Mouse (Mus musculus) splenic B cell, adult 2 months (primary cell): ENCODE measurements at regions not wholly inside any gene's neighbourhood (a gene's known extent, or its start where the extent isn't known, plus 50 kb on each side); places are given as distances from the start of the nearest gene placed in this dataset.

Source experiments
- DNase-seq: peaks from one replicate; pipeline ENCODE4 v3.0.0-alpha.2; 2011; ENCODE audit warnings: low read depth, low spot score
- H3K27me3 ChIP-seq: 2 replicates; pipeline ENCODE4 v1.6.1; 2012; ENCODE audit warnings: mild to moderate bottlenecking, low read length, moderate library complexity, mixed read lengths; ENCODE audit not compliant: control insufficient read depth, poor library complexity, insufficient read depth, severe bottlenecking
- H3K36me3 ChIP-seq: 2 replicates; pipeline ENCODE4 v1.6.1; 2012; ENCODE audit warnings: mild to moderate bottlenecking, low read length, moderate library complexity, mixed read lengths; ENCODE audit not compliant: control insufficient read depth, poor library complexity, insufficient read depth, severe bottlenecking

DNA sequence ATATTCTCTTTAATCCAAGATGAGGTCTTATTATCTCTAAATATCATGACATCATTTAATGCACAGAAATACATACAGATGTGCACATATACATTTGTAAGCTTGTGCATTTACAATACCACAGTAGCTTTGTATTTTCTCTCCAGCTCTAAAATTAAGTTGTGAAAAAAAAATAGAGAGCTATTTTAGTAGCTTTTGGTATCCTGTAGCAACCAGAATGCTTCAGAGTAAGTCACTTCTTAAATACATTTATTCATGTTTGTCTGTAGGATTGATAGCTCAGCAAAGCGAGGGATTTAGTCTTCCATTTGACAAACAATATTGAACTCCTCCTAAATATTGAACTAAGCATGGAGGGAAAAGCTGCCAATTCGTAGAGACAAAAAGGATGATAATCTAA is 286.4 kb upstream of the C030005K15Rik start:
- no peak for DNase-seq
- no peaks in the 10 kb centered on the region for H3K36me3 ChIP-seq
- H3K27me3 ChIP-seq: no peaks in the 10 kb centered on the region

DNA sequence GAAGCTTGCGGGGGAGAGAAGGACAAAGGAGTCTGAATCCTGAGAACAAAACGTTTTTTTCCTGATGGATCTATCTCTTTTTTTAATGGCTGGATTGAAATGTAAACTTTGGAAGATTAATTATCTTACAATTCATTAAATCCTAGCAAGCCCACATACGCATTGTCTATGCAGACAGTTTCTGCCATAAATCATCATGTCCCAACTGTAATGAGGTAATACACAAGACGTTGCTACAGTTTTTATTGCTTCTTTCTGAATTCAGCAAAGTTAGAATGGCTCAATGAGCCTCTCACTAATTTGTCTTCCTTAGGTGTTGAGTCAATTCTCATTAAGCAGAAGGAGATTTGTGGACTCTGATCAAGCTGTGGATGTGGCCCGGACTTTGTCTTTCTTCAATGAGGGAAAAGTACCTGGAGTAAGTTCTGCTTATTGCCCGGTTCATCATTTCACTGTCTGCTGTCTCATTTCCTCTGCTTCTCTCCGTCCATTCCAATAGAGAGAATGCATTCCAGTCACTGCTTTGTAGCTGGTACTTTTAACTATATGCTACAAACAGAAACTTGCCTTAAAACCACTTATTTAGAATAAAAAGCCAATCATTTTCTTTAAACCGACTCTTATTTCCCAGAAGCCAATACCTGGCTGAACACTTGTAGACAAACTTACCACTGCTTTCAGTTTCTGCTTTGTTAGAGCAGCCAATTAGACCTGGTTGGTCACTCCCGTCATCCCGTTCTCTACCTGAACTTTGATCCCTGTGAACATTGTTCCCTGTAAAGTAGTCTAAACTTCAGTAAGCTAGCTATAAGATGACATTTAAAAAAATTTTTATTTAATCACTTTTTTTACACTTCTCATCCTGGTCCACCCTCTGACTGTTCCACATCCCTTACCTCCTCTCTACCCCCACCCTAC is 288.7 kb upstream of the C030005K15Rik start:
- DNase-seq: no peak
- H3K27me3 ChIP-seq: no peaks in the 10 kb centered on the region
- H3K36me3 ChIP-seq: no peaks in the 10 kb centered on the region

DNA sequence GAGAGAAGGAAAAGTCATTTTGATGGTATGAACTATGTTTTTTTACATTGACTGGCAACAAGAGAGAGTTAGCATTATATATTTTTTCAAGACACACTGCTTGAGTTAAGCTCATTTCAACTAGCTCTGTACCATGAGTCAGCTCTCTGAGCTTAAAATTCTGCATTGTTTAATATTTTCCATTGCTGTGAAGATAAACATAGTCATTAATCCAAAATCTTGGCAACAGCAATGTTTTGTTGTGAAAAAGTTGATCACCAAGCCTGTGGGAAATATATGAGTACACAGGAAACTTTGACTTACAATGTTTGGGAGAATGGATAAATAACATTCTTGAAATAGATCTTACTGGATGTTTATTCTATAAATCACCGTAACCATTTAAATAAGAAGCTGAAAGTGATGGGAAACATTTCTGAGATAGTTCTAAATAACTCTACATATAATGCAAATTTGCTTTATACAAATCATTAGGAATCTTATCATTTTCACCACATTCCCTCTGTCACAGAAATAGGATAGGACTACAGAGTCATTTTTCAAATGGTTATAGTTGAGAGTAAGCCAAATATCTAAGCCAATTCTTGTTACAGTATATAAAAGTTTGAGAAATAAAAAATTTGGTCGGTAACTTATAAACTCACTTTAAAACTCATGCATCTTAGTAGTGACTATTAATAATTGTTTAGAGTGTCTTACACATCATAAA is 290.2 kb upstream of the C030005K15Rik start:
- no peak for DNase-seq
- no peaks in the 10 kb centered on the region for H3K36me3 ChIP-seq
- no peaks in the 10 kb centered on the region for H3K27me3 ChIP-seq

DNA sequence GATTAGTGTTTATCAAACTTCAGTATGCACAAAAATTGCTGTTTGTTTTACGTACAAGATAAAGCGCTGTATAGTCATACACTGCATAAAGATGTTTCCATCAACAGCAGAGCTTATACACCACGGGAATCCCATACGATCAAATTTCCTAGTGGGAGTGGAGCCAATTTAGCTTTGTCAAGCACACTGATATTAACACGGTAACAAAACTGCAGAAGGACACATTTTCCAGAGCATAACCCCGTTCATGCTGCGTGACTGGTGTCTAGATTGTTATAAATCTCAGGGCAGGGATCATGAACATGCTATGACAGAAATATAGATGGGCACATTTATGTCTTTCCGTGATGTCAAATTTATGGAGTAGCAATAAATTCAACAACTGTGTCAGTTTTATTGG is 302.6 kb upstream of the C030005K15Rik start:
- Histone ChIP-seq H3K27me3 (no peaks in the 10 kb centered on the region), H3K36me3 (no peaks in the 10 kb centered on the region)
- DNase-seq: no peak

DNA sequence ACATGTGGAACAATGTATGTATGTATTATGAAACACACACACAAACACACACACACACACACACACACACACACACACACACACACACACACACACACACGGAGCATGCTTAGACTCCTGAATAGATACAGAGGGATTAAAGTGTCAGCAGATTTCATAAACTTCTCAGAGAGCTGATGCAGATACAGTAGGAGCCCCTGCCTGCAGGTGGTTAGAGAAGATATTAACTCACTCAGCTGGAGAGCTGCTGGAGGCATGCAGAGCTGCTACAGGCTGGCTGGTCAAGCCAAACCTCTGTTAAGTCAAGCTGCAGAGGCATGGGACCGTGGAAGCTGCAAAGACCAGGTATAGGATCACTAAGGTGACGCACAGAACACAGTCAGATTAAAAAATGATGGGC is 303.1 kb upstream of the C030005K15Rik start:
- no peaks in the 10 kb centered on the region for H3K27me3 ChIP-seq
- no peak for DNase-seq
- no peaks in the 10 kb centered on the region for H3K36me3 ChIP-seq

DNA sequence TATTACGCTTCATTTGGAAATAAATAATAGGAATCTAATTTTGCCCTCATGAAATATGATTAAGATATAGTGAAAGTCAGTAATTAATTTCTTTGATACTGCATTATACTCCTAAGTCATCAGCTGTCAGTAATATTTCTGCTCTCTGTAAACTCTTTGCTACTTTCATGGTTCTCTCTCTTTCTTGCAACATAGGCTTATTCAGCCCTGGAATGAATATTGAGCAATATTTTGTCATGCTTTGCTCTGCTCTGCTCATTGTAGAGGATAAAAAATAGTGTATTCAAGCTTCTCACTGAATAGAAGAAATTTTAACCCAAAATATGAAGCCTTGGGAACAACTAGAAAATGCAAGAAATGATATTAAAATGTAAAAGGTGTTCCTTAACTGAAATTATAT is 306.1 kb upstream of the C030005K15Rik start:
- no peaks in the 10 kb centered on the region for H3K27me3 ChIP-seq
- DNase-seq: no peak
- H3K36me3 ChIP-seq: no peaks in the 10 kb centered on the region

DNA sequence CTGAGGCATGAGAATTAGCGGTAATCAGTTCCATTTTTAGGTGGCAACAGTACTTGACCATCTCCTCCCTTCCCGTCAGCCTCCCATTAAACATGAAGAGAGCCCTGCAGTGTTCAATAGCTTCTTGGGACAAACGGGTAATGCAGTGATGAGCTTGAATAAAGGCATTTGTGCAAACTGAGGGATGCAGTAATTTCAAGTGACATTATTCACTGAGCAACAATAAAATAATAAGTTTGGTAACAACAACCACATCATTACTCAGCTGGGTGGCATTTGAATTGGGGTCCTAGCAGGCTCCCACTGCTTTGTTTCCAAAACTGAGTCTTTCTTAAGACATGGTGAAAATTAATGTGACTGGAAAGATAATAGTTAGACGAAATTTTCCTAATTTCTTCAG is 315.2 kb upstream of the C030005K15Rik start:
- DNase-seq: no peak
- Histone ChIP-seq H3K36me3 (no peaks in the 10 kb centered on the region), H3K27me3 (no peaks in the 10 kb centered on the region)

DNA sequence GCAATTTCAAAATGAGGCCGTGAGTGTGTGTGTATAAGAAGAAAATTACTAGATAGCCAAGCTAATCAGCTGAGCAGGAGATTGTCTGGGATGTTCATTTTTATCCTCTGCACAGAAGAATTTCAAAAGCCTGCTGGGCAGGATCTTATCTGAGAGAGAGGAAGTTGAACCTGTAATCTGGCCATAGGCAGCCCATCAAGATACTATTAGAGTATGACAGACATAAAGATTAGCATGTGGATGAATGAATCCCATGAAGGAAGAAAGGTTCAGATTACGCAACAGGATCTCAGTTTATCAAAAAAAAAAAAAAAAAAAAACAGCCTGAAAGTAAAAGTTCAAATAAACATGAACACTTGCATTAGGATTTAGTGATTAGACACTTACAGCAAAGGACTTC is 317.3 kb upstream of the C030005K15Rik start:
- no peak for DNase-seq
- Histone ChIP-seq H3K36me3 (no peaks in the 10 kb centered on the region), H3K27me3 (no peaks in the 10 kb centered on the region)

DNA sequence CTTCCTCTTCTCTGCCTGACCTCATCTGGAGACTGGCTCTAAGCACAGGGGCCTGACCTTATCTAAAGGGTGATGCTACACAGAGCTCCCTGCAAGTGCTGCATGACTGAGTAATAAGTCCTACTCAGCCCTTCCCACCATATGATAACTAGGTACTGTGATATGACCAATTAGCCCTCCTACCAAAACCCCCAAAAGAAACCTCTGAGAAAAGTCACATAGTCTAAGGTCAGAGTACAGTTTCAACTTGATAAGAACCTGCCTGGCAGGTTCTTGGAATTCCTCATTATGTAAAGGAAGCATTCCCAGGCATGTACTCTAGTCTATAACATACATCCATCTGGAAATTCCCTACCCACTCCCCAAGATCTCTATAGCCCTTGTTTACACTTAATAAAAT is 318.0 kb upstream of the C030005K15Rik start:
- H3K27me3 ChIP-seq: no peaks in the 10 kb centered on the region
- no peak for DNase-seq
- no peaks in the 10 kb centered on the region for H3K36me3 ChIP-seq

DNA sequence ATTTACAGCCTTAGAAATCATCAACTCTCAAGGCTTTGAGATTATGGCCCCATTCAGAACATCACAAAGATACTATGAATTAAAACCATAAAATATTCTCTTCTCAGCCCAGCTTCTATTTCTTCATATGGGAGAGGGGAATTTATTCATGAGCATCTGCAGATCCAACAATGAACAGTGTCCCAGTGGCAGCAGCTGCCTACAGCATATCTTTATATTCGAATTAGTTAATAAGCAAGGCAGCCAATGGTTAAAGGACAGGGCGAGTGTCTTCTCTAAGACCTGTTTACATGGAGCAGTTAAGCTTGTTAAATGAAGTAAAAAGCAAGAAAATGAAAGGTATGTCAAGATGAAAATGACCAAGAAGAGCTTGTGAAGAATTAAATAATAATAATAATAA is 346.9 kb upstream of the C030005K15Rik start:
- no peaks in the 10 kb centered on the region for H3K36me3 ChIP-seq
- no peaks in the 10 kb centered on the region for H3K27me3 ChIP-seq
- DNase-seq: no peak

DNA sequence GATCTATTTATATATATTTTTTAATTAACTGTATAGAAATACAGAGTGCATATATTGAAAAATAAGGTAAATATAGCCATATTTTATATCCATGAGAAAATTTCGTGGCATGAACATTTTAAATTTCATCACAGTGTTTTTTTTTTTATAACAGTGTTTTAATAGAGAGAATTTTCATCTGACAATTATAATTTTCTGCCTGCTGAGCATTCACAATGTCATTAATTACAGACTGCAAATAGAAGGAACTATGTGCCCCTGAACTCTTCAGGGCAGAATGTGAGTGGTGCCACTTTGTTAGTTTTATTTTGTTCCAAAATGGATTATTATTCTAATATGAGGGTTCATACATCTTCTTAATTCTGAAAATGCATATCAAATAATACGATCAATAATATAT is 358.3 kb upstream of the C030005K15Rik start:
- no peaks in the 10 kb centered on the region for H3K27me3 ChIP-seq
- DNase-seq: no peak
- H3K36me3 ChIP-seq: no peaks in the 10 kb centered on the region

DNA sequence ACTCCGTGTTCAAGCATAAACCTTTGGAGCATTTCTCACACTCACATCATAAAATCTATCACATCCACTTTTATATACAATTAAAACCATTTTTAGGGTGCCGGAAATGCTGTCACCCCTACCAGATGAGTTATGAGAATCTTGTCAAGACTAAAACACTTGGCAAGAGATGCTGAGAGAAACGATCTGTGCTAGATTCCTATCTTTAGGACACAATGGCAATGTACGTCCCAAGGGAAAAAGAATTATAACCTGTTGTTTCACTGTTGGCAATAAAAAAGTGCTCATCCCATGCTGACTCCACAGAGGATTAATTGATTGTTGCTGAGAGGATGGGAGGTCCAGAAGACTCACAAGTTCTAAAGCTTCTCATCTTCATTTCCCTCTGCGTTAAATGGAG is 389.7 kb upstream of the C030005K15Rik start:
- no peaks in the 10 kb centered on the region for H3K36me3 ChIP-seq
- no peak for DNase-seq
- no peaks in the 10 kb centered on the region for H3K27me3 ChIP-seq

DNA sequence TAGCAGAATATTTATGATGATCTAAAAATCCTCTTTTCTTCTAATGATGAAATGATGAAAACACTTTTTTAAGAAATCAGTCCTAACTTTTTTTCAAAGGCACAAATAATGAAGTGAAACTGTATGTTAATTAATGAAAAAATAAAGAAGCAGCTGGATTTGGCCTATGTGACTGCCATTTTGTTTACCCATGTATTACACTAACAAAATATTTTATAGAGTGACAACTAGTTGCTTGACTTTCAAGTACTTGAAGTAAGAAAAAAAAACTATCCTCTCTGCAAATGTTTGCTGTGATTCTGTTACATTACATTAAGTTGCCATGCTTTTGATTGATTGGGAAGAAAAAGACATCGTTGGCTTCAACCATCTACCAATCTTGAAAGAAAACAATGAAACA is 399.2 kb upstream of the C030005K15Rik start:
- no peaks in the 10 kb centered on the region for H3K27me3 ChIP-seq
- DNase-seq: no peak
- H3K36me3 ChIP-seq: no peaks in the 10 kb centered on the region

DNA sequence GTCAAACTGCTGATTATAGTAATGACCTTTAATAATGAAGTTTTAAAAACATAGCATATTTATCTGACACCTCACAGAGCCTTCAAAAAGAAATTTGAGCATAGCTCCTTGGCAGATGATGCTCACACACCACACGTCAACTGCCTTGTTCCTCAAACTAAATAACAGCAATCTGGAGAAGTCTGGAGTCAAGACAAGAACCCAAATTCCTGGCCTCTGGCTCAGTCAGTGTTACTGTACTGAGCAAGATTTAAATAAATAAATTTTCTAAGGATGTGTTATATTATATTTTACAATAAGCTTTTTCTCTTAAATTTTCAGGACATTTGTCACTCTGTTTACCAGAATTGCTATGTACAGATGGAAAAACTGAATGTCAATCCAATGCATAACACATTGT is 408.5 kb upstream of the C030005K15Rik start:
- DNase-seq: no peak
- H3K27me3 ChIP-seq: no peaks in the 10 kb centered on the region
- H3K36me3 ChIP-seq: no peaks in the 10 kb centered on the region

DNA sequence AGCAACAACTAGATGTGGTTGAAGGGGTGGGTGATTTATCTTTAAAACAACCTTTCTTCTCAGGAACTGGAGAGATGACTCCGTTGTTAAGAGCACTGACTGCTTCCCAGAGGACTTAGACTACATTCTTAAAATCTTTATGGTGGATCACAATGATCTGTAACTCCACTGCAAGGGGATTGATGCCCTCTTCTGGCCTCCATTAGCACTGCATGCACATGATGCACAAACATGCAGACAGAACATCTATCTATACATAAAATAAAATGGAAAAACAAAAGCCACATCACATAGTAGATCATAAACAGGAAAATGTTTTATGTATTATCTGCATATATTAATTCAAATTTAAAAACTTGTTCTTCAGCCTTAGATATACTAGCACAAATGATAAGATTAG is 419.2 kb upstream of the C030005K15Rik start:
- Histone ChIP-seq H3K36me3 (no peaks in the 10 kb centered on the region), H3K27me3 (no peaks in the 10 kb centered on the region; the same call in 1 of the 2 replicates)
- no peak for DNase-seq
